Mouse (Mus musculus) forebrain, embryonic 12.5 days (tissue): Measurements from ENCODE around the gene Qpctl. TPM values are rescaled to one million over a fixed set of nuclear protein-coding genes. Genes with fewer than 3 reads are reported as not detected.
A peak's percentile ranks its signal among the peaks of the same experiment; 100 is the strongest.

Experiments
- ATAC-seq: fragments of 200-750 bp; cut with Nextera tagmentation; 2 replicates; pipeline ENCODE4 v1.8.0; 2017; ENCODE audit warnings: moderate TSS enrichment; ENCODE audit not compliant: low FRiP score
- H3K27ac ChIP-seq: fragments of 300-500 bp; sonication (generic); 2 replicates; pipeline ENCODE4 v1.5.1; 2016; ENCODE audit warnings: mild to moderate bottlenecking
- H3K27me3 ChIP-seq: fragments of 300-500 bp; sonication (generic); 2 replicates; pipeline ENCODE4 v1.6.1; 2016; ENCODE audit warnings: mild to moderate bottlenecking
- H3K36me3 ChIP-seq: fragments of 300-500 bp; sonication (generic); replicated peaks from 2 replicates; pipeline ENCODE4 v1.6.1; 2016; ENCODE audit warnings: mild to moderate bottlenecking
- H3K4me1 ChIP-seq: fragments of 300-500 bp; sonication (generic); 2 replicates; pipeline ENCODE4 v1.6.1; 2016
- H3K4me2 ChIP-seq: fragments of 300-500 bp; sonication (generic); 2 replicates; pipeline ENCODE4 v1.6.1; 2016; ENCODE audit warnings: mild to moderate bottlenecking, moderate library complexity
- H3K4me3 ChIP-seq: fragments of 300-500 bp; sonication (generic); replicated peaks from 2 replicates; pipeline ENCODE4 v1.5.1; 2016; ENCODE audit warnings: mild to moderate bottlenecking
- H3K9ac ChIP-seq: fragments of 300-500 bp; sonication (generic); 2 replicates; pipeline ENCODE4 v1.6.1; 2016; ENCODE audit warnings: mild to moderate bottlenecking
- H3K9me3 ChIP-seq: fragments of 300-500 bp; sonication (generic); 2 replicates; pipeline ENCODE4 v1.6.1; 2016
- WGBS: fragments of 180-500 bp; shearing (Covaris S2); methylation state at CpG from one replicate; pipeline ENCODE4 v1.1.7; 2016; 5-methylcytosine and 5-hydroxymethylcytosine counted together
- polyA plus RNA-seq: library from polyadenylated mRNA; unstranded; fragments of >200 nt; fragmentation: Nextera tagmentation; extraction: Ambion mirVana; gene quantifications from 2 replicates; pipeline ENCODE4 v1.2.1, GENCODE M21; 2016

Gene Qpctl
- 14.4 and 14.7 TPM in 2 replicates for polyA plus RNA-seq

- Histone ChIP-seq H3K9ac (peak within 1 kb of the TSS; percentile 73), H3K4me3 (peak within 1 kb of the TSS; percentile 68), H3K4me2 (peak within 1 kb of the TSS; percentile 87), H3K4me1 (peaks cover 18% of the 10 kb centered on the region), H3K9me3 (no peaks in the 10 kb centered on the region), H3K27ac (peak within 1 kb of the TSS; percentile 89), H3K36me3 (peaks cover 41% of the 10 kb centered on the region), H3K27me3 (no peaks in the 10 kb centered on the region)
- ATAC-seq: peak; percentile 97
- under 1% methylated on average over 43 of the region's 43 CpGs for WGBS
These were observed at the start of gene Qpctl for GRCm38 (mm10) chr7:19148875-19149541. Gene Qpctl (minus strand): TSS chr7:19149291.

GRCm38 (mm10) chr7:19197985-19198384, 48.9 kb upstream of the Qpctl start:
- H3K36me3 ChIP-seq: peaks cover 51% of the 10 kb centered on the region

GRCm38 (mm10) chr7:19196676-19197075, 47.6 kb upstream of the Qpctl start:
- Histone ChIP-seq H3K9ac (no peak overlapping the region), H3K36me3 (peaks cover 60% of the 10 kb centered on the region), H3K27me3 (no peaks in the 10 kb centered on the region), H3K4me3 (no peak overlapping the region), H3K4me1 (no peaks in the 10 kb centered on the region), H3K27ac (no peak overlapping the region), H3K4me2 (no peak overlapping the region), H3K9me3 (peaks cover 6% of the 10 kb centered on the region; the same call in 1 of the 2 replicates)
- no peak for ATAC-seq
- WGBS: 71% methylated on average over 6 of the region's 6 CpGs

More at GRCm38 (mm10) chr7:19197985-19198384, 48.9 kb upstream of the Qpctl start:
- H3K27ac ChIP-seq: no peak overlapping the region
- H3K4me1 ChIP-seq: no peaks in the 10 kb centered on the region
- peaks cover 6% of the 10 kb centered on the region; the same call in 1 of the 2 replicates for H3K9me3 ChIP-seq
- ATAC-seq: no peak
- no peak overlapping the region for H3K4me3 ChIP-seq
- H3K4me2 ChIP-seq: no peak overlapping the region
- H3K9ac ChIP-seq: no peak overlapping the region
- no peaks in the 10 kb centered on the region for H3K27me3 ChIP-seq
- 31% methylated on average over 2 of the region's 2 CpGs for WGBS

- 97% methylated on average over 4 of the region's 4 CpGs for WGBS
- H3K27ac ChIP-seq: no peak overlapping the region
- H3K4me2 ChIP-seq: no peak overlapping the region
- H3K36me3 ChIP-seq: peaks cover 68% of the 10 kb centered on the region
- no peak for ATAC-seq
- no peak overlapping the region for H3K4me3 ChIP-seq
- no peaks in the 10 kb centered on the region for H3K4me1 ChIP-seq
- peaks cover 6% of the 10 kb centered on the region; the same call in 1 of the 2 replicates for H3K9me3 ChIP-seq
- H3K27me3 ChIP-seq: no peaks in the 10 kb centered on the region
- no peak overlapping the region for H3K9ac ChIP-seq
These were observed 45.6 kb upstream of the Qpctl start for GRCm38 (mm10) chr7:19194676-19195075.

GRCm38 (mm10) chr7:19184758-19185157, 35.7 kb upstream of the Qpctl start:
- ATAC-seq: peak; percentile 70
- H3K27me3 ChIP-seq: peaks cover 14% of the 10 kb centered on the region
- peaks cover 37% of the 10 kb centered on the region for H3K4me1 ChIP-seq
- H3K27ac ChIP-seq: peak overlapping the region; percentile 85
- H3K36me3 ChIP-seq: peaks cover 23% of the 10 kb centered on the region
- H3K4me3 ChIP-seq: peak overlapping the region; percentile 8; the same call in 1 of the 2 replicates
- H3K9me3 ChIP-seq: no peaks in the 10 kb centered on the region
- WGBS: 55% methylated on average over 6 of the region's 6 CpGs
- no peak overlapping the region for H3K9ac ChIP-seq
- peak overlapping the region; percentile 30 for H3K4me2 ChIP-seq

GRCm38 (mm10) chr7:19184250-19184649, 35.2 kb upstream of the Qpctl start:
- Histone ChIP-seq H3K4me2 (peak overlapping the region; percentile 30; the same call in 1 of the 2 replicates), H3K9ac (no peak overlapping the region), H3K36me3 (peaks cover 22% of the 10 kb centered on the region), H3K9me3 (no peaks in the 10 kb centered on the region), H3K4me3 (no peak overlapping the region), H3K27ac (peak overlapping the region; percentile 85), H3K27me3 (peaks cover 20% of the 10 kb centered on the region), H3K4me1 (peaks cover 42% of the 10 kb centered on the region)
- peak; percentile 3; the same call in 1 of the 2 replicates for ATAC-seq
- WGBS: 77% methylated on average over 2 of the region's 2 CpGs

GRCm38 (mm10) chr7:19180862-19181429, 31.9 kb upstream of the Qpctl start:
- no peak overlapping the region for H3K27ac ChIP-seq

GRCm38 (mm10) chr7:19179936-19180335, 30.8 kb upstream of the Qpctl start:
- H3K9me3 ChIP-seq: no peaks in the 10 kb centered on the region
- no peak for ATAC-seq
- peaks cover 65% of the 10 kb centered on the region for H3K4me1 ChIP-seq
- no peak overlapping the region for H3K4me2 ChIP-seq
- H3K36me3 ChIP-seq: 0 out of 2 replicates have a peak, but pooled peaks cover 4% of the 10 kb centered on the region
- 44% methylated on average over 6 of the region's 6 CpGs for WGBS
- no peak overlapping the region for H3K9ac ChIP-seq
- H3K27me3 ChIP-seq: peaks cover 60% of the 10 kb centered on the region
- H3K27ac ChIP-seq: no peak overlapping the region
- H3K4me3 ChIP-seq: peak overlapping the region; percentile 30; the same call in 1 of the 2 replicates

More at GRCm38 (mm10) chr7:19180862-19181429, 31.9 kb upstream of the Qpctl start:
- H3K9ac ChIP-seq: peak overlapping the region; percentile 59
- H3K9me3 ChIP-seq: no peaks in the 10 kb centered on the region
- under 1% methylated on average over 26 of the region's 27 CpGs for WGBS
- H3K4me3 ChIP-seq: peak overlapping the region; percentile 47
- H3K4me2 ChIP-seq: peak overlapping the region; percentile 67
- peaks cover 6% of the 10 kb centered on the region; the same call in 1 of the 2 replicates for H3K36me3 ChIP-seq
- H3K27me3 ChIP-seq: peaks cover 53% of the 10 kb centered on the region
- ATAC-seq: no peak
- peaks cover 68% of the 10 kb centered on the region for H3K4me1 ChIP-seq

- WGBS: under 1% methylated on average over 32 of the region's 32 CpGs
- Histone ChIP-seq H3K36me3 (0 out of 2 replicates have a peak, but pooled peaks cover 4% of the 10 kb centered on the region), H3K4me2 (peak overlapping the region; percentile 49), H3K27ac (no peak overlapping the region), H3K9me3 (no peaks in the 10 kb centered on the region), H3K9ac (peak overlapping the region; percentile 5), H3K4me1 (peaks cover 57% of the 10 kb centered on the region), H3K27me3 (peaks cover 64% of the 10 kb centered on the region), H3K4me3 (peak overlapping the region; percentile 30)
- no peak for ATAC-seq
These were observed 30.1 kb upstream of the Qpctl start for GRCm38 (mm10) chr7:19179173-19179572.

GRCm38 (mm10) chr7:19178443-19179092, 29.5 kb upstream of the Qpctl start:
- WGBS: 7% methylated on average over 27 of the region's 27 CpGs
- Histone ChIP-seq H3K9ac (0 out of 2 replicates have a peak overlapping the region, but pooled peaks have one; percentile 5), H3K27ac (no peak overlapping the region), H3K9me3 (no peaks in the 10 kb centered on the region), H3K4me3 (peak overlapping the region; percentile 30), H3K36me3 (0 out of 2 replicates have a peak, but pooled peaks cover 2% of the 10 kb centered on the region), H3K4me2 (peak overlapping the region; percentile 49), H3K4me1 (peaks cover 55% of the 10 kb centered on the region), H3K27me3 (peaks cover 66% of the 10 kb centered on the region)
- ATAC-seq: no peak

- Histone ChIP-seq H3K36me3 (no peaks in the 10 kb centered on the region), H3K4me1 (peaks cover 55% of the 10 kb centered on the region), H3K9me3 (no peaks in the 10 kb centered on the region), H3K27me3 (peaks cover 69% of the 10 kb centered on the region), H3K4me3 (peak overlapping the region; percentile 15), H3K4me2 (peak overlapping the region; percentile 49), H3K27ac (no peak overlapping the region), H3K9ac (no peak overlapping the region)
- WGBS: 6% methylated on average over 18 of the region's 18 CpGs
- no peak for ATAC-seq
These were observed 28.9 kb upstream of the Qpctl start for GRCm38 (mm10) chr7:19178035-19178434.

GRCm38 (mm10) chr7:19177216-19177615, 28.1 kb upstream of the Qpctl start:
- H3K27ac ChIP-seq: no peak overlapping the region
- peaks cover 71% of the 10 kb centered on the region for H3K27me3 ChIP-seq
- H3K4me2 ChIP-seq: peak overlapping the region; percentile 71
- no peak for ATAC-seq
- H3K9ac ChIP-seq: no peak overlapping the region; the same call in 1 of the 2 replicates
- H3K4me3 ChIP-seq: peak overlapping the region; percentile 53
- WGBS: 66% methylated on average over 7 of the region's 7 CpGs
- no peaks in the 10 kb centered on the region for H3K36me3 ChIP-seq
- H3K9me3 ChIP-seq: no peaks in the 10 kb centered on the region
- H3K4me1 ChIP-seq: peaks cover 61% of the 10 kb centered on the region
